ENCODE assay signal across 15 mouse cellular contexts in the genomic region with DNA sequence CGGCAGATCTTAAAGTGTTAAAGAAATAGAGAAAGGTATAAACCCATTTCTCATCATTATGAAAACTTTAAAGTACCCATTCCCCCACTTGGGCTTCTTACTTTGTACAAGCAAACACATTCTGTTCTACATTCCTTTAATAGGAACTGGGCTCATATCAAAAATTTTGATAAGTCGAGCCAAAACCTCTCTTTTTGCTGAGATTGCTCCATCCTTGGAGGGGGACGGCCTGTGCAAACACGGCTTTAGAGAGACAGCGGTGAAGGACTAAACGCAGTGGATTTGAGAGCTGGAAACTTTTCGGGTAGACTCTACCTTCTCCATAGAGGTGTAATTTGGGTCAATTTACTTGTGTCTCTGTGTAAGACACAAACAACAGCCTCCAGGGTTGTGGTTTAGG. TPM values are rescaled to one million over a fixed set of nuclear protein-coding genes. Genes with fewer than 3 reads are reported as not detected.
DNase-seq lines count a peak whose midpoint lies in the region; ATAC-seq and TF ChIP-seq lines count a peak whose summit lies in the region.
"Had no signal": no experiment of that assay in that cellular context is flagged by ENCODE, and none has a peak within 500 bp of the region (broad histone marks: within the 10 kb centered on the region; RNA-seq: fewer than 3 reads in every experiment).

No protein-coding gene starts in this region.

- H3K27me3 ChIP-seq in kidney, embryonic 15.5 days: no peaks in the 10 kb centered on the region
- no peaks in the 10 kb centered on the region for H3K27me3 ChIP-seq in CH12.LX (replicated peaks)
- H3K27me3 ChIP-seq: hindbrain, embryonic 15.5 days; limb, embryonic 15.5 days; megakaryocyte, embryonic 14.5 days; neural tube, embryonic 15.5 days had no signal

- H3K9me3 ChIP-seq in kidney, embryonic 15.5 days (replicated peaks): no peaks in the 10 kb centered on the region
- H3K9me3 ChIP-seq in CH12.LX (replicated peaks; ENCODE audit: low read length): no peaks in the 10 kb centered on the region
- H3K9me3 ChIP-seq: hindbrain, embryonic 15.5 days; limb, embryonic 15.5 days; megakaryocyte, embryonic 14.5 days; neural tube, embryonic 15.5 days had no signal

- in situ Hi-C loops in CH12.LX (cut with MboI; ENCODE audit: low pct_ligation_motif_present, low pct_unique_long_range_greater_than_20kb, low sequenced_read_pairs): loop anchor here (5.0 kb wide), 1 partner anchor 55 kb away; the partner anchor contains the start of gene Rnasel

- dilution Hi-C loops in CH12.LX (cut with MboI; ENCODE audit: extremely low pct_ligation_motif_present, extremely low pct_unique_long_range_greater_than_20kb, low sequenced_read_pairs): no loop called here

- no peak for TF ChIP-seq EP300 in CH12.LX (IDR thresholded peaks at IDR 0.05; ENCODE audit: low read length)

- no peaks in the 10 kb centered on the region for H3K36me3 ChIP-seq in kidney, embryonic 15.5 days
- H3K36me3 ChIP-seq in CH12.LX (replicated peaks in 1 of 2; ENCODE audit: control insufficient read depth in 1 of 2, insufficient read depth in 1 of 2, low read length in 1 of 2): no peaks in the 10 kb centered on the region
- H3K36me3 ChIP-seq: hindbrain, embryonic 15.5 days; limb, embryonic 15.5 days; neural tube, embryonic 15.5 days had no signal

- no peaks in the 10 kb centered on the region for H3K79me2 ChIP-seq in CH12.LX (replicated peaks; ENCODE audit: control insufficient read depth, extremely low read depth, insufficient read depth, poor library complexity, severe bottlenecking)

- no peak overlapping the region for H3K27ac ChIP-seq in kidney, embryonic 15.5 days
- H3K27ac ChIP-seq in CH12.LX (ENCODE audit: insufficient read depth, low read depth): no peak overlapping the region
- H3K27ac ChIP-seq: hindbrain, embryonic 15.5 days; limb, embryonic 15.5 days; neural tube, embryonic 15.5 days had no signal

- WGBS in kidney, embryonic 15.5 days: 84% methylated on average over 7 of the region's 7 CpGs

- no peak for TF ChIP-seq RAD21 in CH12.LX (IDR thresholded peaks at IDR 0.05; ENCODE audit: low read depth, low read length)

- no peak for TF ChIP-seq POLR2A in CH12.LX (IDR thresholded peaks at IDR 0.05; ENCODE audit: low read depth, low read length)

- no peak for ATAC-seq in kidney, embryonic 15.5 days (replicated peaks; ENCODE audit: low FRiP score)
- ATAC-seq: forebrain, postnatal 0 days had no signal

- no peak overlapping the region for H3K4me2 ChIP-seq in kidney, embryonic 15.5 days
- H3K4me2 ChIP-seq in CH12.LX (ENCODE audit: insufficient read depth, low read depth, poor library complexity, severe bottlenecking): peak overlapping the region; percentile 90; the same call in 1 of the 2 replicates
- H3K4me2 ChIP-seq: hindbrain, embryonic 15.5 days; limb, embryonic 15.5 days; neural tube, embryonic 15.5 days had no signal

- TF ChIP-seq CTCF in CH12.LX (conservative IDR thresholded peaks at IDR 0.05 in 1 of 2, IDR thresholded peaks at IDR 0.05 in 1 of 2; ENCODE audit: low read depth in 2 of 2, low read length in 2 of 2): no peak

- peak; percentile 11 for DNase-seq in kidney, adult 9 months
- DNase-seq in CH12.LX (ENCODE audit: extremely low read depth): no peak
- DNase-seq in Muller cell, postnatal 12 days (ENCODE audit: inconsistent ontology term): peak; percentile 36
- DNase-seq in lung, postnatal 36 days: peak; percentile 41
- DNase-seq in cerebellum, adult 11 months: no peak
- DNase-seq in spleen, adult 12 weeks (ENCODE audit: low spot score): no peak
- DNase-seq: adrenal gland, postnatal 25 days; cerebellum, adult 11-12 months; right cerebral cortex, postnatal 14 days had no signal

- no peaks in the 10 kb centered on the region for H3K4me1 ChIP-seq in kidney, embryonic 15.5 days
- H3K4me1 ChIP-seq in CH12.LX (ENCODE audit: control insufficient read depth in 1 of 2, insufficient read depth in 2 of 2): peaks cover 11 to 26% of the 10 kb centered on the region in 2 experiments
- H3K4me1 ChIP-seq: hindbrain, embryonic 15.5 days; limb, embryonic 15.5 days; neural tube, embryonic 15.5 days had no signal

- H3K4me3 ChIP-seq in kidney, embryonic 15.5 days (replicated peaks): no peak overlapping the region
- H3K4me3 ChIP-seq in CH12.LX (replicated peaks in 1 of 3; ENCODE audit: low read depth in 2 of 3, low read length in 2 of 3, poor library complexity in 1 of 3): no peak overlapping the region
- H3K4me3 ChIP-seq: hindbrain, embryonic 15.5 days; limb, embryonic 15.5 days; megakaryocyte, embryonic 14.5 days; neural tube, embryonic 15.5 days had no signal

- no peak overlapping the region for H3K9ac ChIP-seq in kidney, embryonic 15.5 days
- H3K9ac ChIP-seq in CH12.LX (ENCODE audit: insufficient read depth, low read depth): no peak overlapping the region
- H3K9ac ChIP-seq: forebrain, postnatal 0 days; hindbrain, embryonic 15.5 days; limb, embryonic 15.5 days; neural tube, embryonic 15.5 days had no signal

TF ChIP-seq in CH12.LX, 34 proteins besides CTCF, POLR2A, EP300 and RAD21:
- TF ChIP-seq BHLHE40 (IDR thresholded peaks at IDR 0.05; ENCODE audit: low read depth, low read length) (no peak), NRF1 (IDR thresholded peaks at IDR 0.05; ENCODE audit: low read depth, low read length) (no peak), MAZ (IDR thresholded peaks at IDR 0.05; ENCODE audit: low read depth, low read length) (no peak), TCF12 (IDR thresholded peaks at IDR 0.05; ENCODE audit: low read depth, low read length) (no peak), NELFE (IDR thresholded peaks at IDR 0.05; ENCODE audit: low read depth, low read length) (no peak), KAT2A (IDR thresholded peaks at IDR 0.05; ENCODE audit: insufficient replicate concordance, low read length) (no peak), ZMIZ1 (IDR thresholded peaks at IDR 0.05; ENCODE audit: low read depth, low read length) (no peak), RCOR1 (conservative IDR thresholded peaks at IDR 0.05; ENCODE audit: low read depth, low read length) (no peak), MEF2A (IDR thresholded peaks at IDR 0.05; ENCODE audit: borderline replicate concordance, low read depth, low read length) (no peak), ELF1 (IDR thresholded peaks at IDR 0.05; ENCODE audit: low read depth, low read length) (no peak), SMC3 (IDR thresholded peaks at IDR 0.05; ENCODE audit: low read depth, low read length) (no peak), GABPA (IDR thresholded peaks at IDR 0.05; ENCODE audit: insufficient replicate concordance, low read depth, low read length) (no peak), IRF4 (IDR thresholded peaks at IDR 0.05; ENCODE audit: low read depth, low read length) (no peak), JUN (IDR thresholded peaks at IDR 0.05; ENCODE audit: insufficient read depth, low read depth, low read length) (no peak), PAX5 (IDR thresholded peaks at IDR 0.05; ENCODE audit: low read length) (no peak), HCFC1 (IDR thresholded peaks at IDR 0.05; ENCODE audit: low read depth, low read length) (no peak), JUND (conservative IDR thresholded peaks at IDR 0.05; ENCODE audit: low read depth, low read length) (no peak), ZC3H11A (IDR thresholded peaks at IDR 0.05; ENCODE audit: low read depth, low read length) (no peak)

RNA-seq across cellular contexts. Expression of gene Rgsl1, which starts 41.3 kb away (rescaled TPM):
- polyA plus RNA-seq in kidney, embryonic 15.5 days (2015; fragmentation: Nextera tagmentation; extraction: Ambion mirVana): not detected in 2 replicates
- total RNA-seq in CH12.LX (2012; rRNA removed) (not detected in 2 replicates), CH12.LX (2014; rRNA removed) (not detected in 2 replicates)
- 0.10 and 0.20 TPM in 2 replicates for polyA plus RNA-seq in CH12.LX (2012; ENCODE audit: insufficient read length, low read depth)

RNA-seq across cellular contexts. Expression of gene Rnasel, which starts 53.5 kb away (rescaled TPM):
- polyA plus RNA-seq in kidney, embryonic 15.5 days (2015; fragmentation: Nextera tagmentation; extraction: Ambion mirVana): 10.4 and 11.6 TPM in 2 replicates
- total RNA-seq in CH12.LX (2012; rRNA removed) (7.5 and 8.4 TPM in 2 replicates), CH12.LX (2014; rRNA removed) (9.2 and 9.7 TPM in 2 replicates)
- polyA plus RNA-seq in CH12.LX (2012; ENCODE audit: insufficient read length, low read depth): 18.8 and 19.8 TPM in 2 replicates

Comparison
In these comparisons a context has a peak if more than half of its experiments do, and no peak if none do; other contexts are left out.
1. DNase-seq: peak in kidney, adult 9 months (single experiment), Muller cell, postnatal 12 days (single experiment) and lung, postnatal 36 days (single experiment); none in CH12.LX (single experiment), cerebellum, adult 11 months (single experiment) and spleen, adult 12 weeks (single experiment).